Mouse (Mus musculus): ENCODE data around the gene Pitpnm2. TPM values are rescaled to one million over a fixed set of nuclear protein-coding genes. Genes with fewer than 3 reads are reported as not detected.
A peak's percentile ranks its signal among the peaks of the same experiment; 100 is the strongest.

Gene Pitpnm2
- polyA plus RNA-seq, 1 experiment from 2014 or later = 7.4 TPM

DNA sequence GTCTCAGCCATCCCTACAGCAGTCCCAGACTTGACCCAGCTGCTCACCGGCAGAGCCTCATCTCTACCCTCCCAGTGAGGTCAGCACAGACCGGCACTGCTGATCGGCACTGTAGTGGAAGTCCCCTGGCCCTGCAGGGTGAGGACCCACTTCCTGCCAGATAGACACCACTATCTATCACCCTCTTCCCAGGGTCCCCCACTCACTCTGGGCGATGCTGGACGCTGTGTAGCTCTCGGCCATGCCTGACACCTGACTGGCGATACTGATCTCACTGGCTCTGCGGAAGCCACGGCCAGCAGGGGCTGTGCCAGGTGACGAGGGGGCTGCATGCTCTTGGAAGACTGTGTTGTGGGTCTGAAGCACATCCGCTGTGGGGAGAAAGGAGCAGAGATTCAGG, 124.5 kb downstream of the Pitpnm2 start:
- Histone ChIP-seq H3K4me2 (no peak overlapping the region), H3K9ac (peak overlapping the region; percentile 39; the same call in 1 of the 2 replicates), H3K27ac (no peak overlapping the region), H3K36me3 (peaks cover 99% of the 10 kb centered on the region), H3K27me3 (no peaks in the 10 kb centered on the region), H3K4me1 (replicated peaks) (no peaks in the 10 kb centered on the region), H3K4me3 (no peak overlapping the region), H3K9me3 (no peaks in the 10 kb centered on the region)
- no peak for ATAC-seq (ENCODE audit: low FRiP score)
- WGBS = 90% methylated on average over 11 of the region's 11 CpGs

DNA sequence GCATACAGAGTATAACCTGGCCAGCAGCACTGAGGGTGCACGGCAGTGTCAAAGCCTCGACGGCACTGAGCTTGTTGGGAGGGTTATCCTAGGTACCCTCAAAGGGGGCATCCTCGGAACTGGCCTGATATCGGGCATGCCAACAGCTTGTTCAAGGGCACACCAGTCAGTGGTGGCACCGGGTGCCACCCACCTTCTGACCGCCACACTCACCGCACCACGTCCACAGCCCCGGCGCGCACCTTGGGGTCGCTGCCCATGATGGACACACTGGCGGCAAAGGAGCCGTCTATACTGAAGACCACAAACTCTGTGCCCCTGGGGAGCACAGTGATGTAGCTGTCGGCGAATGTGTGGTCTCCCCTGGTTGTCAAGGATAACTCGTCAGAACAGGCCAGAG, 127.2 kb downstream of the Pitpnm2 start:
- ATAC-seq (ENCODE audit: low FRiP score) = no peak
- H3K36me3 ChIP-seq = peaks cover 99% of the 10 kb centered on the region
- H3K9ac ChIP-seq = no peak overlapping the region
- 92% methylated on average over 18 of the region's 18 CpGs for WGBS
- no peaks in the 10 kb centered on the region for H3K9me3 ChIP-seq
- no peak overlapping the region for H3K4me2 ChIP-seq
- H3K27ac ChIP-seq = no peak overlapping the region
- no peak overlapping the region for H3K4me3 ChIP-seq
- H3K4me1 ChIP-seq (replicated peaks) = peaks cover 13% of the 10 kb centered on the region
- no peaks in the 10 kb centered on the region for H3K27me3 ChIP-seq

DNA sequence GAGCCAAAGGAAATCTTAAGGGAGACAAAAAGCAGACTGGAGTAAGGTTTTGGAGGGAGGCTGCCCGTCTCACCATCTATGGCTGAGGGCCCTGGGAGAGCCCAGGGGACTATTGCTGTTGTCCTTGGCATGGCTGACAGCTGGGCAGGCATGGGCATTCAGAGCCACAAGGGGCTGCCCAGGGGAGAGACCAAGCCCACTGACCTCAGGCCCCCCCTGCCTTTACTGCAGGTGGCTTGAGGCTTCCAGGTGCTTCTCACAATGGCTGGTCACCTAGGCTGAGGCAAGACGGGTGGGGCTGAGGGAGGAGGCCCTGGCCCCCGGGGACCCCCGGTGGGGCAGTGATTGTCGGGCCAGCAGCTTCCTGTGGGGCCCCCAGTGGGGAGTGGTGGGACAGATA, 130.4 kb downstream of the Pitpnm2 start:
- no peak overlapping the region for H3K27ac ChIP-seq
- peaks cover 37% of the 10 kb centered on the region for H3K4me1 ChIP-seq (replicated peaks)
- no peak for ATAC-seq (ENCODE audit: low FRiP score)
- no peak overlapping the region for H3K4me3 ChIP-seq
- H3K4me2 ChIP-seq = no peak overlapping the region
- peak overlapping the region; percentile 5; the same call in 1 of the 2 replicates for H3K9ac ChIP-seq
- WGBS = 71% methylated on average over 5 of the region's 5 CpGs
- no peaks in the 10 kb centered on the region for H3K27me3 ChIP-seq
- H3K36me3 ChIP-seq = peaks cover 79% of the 10 kb centered on the region
- H3K9me3 ChIP-seq = no peaks in the 10 kb centered on the region

DNA sequence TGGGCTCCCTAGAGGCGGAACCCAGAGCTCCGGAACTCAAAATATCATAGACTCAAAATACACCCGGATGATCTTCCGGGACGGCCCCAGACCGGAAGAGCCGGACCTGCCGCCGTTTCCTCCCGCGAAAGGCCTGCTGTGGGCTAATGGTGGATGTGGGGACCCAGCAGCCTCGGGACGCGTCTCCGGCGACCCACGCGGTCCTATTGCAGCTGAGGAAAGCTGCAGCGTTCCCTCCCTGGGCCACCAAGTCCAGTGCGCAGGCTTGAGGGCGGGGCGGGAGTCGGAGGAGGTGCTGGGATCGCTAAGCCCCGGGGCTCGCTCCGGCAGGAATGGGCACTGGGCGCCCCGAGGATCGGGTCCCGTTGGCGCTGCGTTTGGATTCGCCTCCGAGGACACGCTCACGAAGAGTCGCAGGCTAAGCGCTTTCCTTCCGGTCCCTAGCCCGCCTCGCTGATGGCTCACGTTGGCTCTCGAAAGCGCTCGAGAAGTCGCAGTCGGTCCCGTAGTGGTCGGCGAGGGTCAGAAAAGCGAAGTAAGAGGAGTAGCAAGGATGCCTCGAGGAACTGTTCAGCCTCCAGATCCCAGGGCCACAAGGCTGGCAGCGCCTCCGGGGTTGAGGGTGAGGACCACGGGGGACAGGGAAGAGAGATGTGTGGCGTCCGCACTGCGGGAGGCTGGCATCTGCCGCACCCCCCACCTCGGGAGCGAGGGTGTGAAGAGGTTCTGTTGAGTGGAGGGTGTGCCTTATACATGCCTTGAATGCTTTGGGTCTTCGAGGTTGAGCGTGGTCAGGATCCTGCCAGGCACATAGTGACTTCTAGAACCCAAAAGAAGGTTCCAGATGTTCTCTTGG, 133.3 kb downstream of the Pitpnm2 start, which contains the start of gene Arl6ip4:
Gene Arl6ip4, plus strand, starts transcription at position 100 of the 856 bp plus-strand sequence.
- Histone ChIP-seq H3K9ac (peak within 1 kb of the TSS; percentile 95), H3K4me3 (peak within 1 kb of the TSS; percentile 83), H3K4me1 (replicated peaks) (peaks cover 58% of the 10 kb centered on the region), H3K27ac (peak within 1 kb of the TSS; percentile 89), H3K4me2 (peak within 1 kb of the TSS; percentile 99), H3K36me3 (peaks cover 54% of the 10 kb centered on the region), H3K27me3 (no peaks in the 10 kb centered on the region), H3K9me3 (no peaks in the 10 kb centered on the region)
- WGBS = 1% methylated on average over 64 of the region's 64 CpGs
- ATAC-seq (ENCODE audit: low FRiP score) = 0 out of 2 replicates have a peak, but pooled peaks have one; percentile 6

DNA sequence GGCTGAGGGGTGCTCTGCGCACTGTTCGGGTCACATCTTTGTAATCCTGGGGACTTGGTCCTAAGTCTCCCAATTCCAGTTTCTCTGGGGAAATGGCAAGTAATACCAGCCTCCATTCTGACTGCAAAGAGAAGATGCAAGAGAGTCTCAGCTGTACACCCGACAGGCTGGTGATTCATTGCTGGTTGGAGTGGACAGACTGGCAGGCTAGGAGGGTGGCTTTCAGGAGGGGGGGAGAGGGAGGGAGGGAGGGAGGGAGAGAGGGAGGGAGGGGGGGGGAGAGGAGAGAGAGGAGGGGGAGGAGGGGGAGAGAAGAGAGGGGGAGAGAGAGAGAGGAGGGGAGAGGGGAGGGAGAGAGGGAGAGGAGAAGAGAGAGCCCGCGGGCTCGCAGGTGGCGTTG, 134.0 kb downstream of the Pitpnm2 start:
- no peaks in the 10 kb centered on the region for H3K27me3 ChIP-seq
- peak overlapping the region; percentile 83 for H3K4me3 ChIP-seq
- peak overlapping the region; percentile 99 for H3K4me2 ChIP-seq
- H3K9ac ChIP-seq = peak overlapping the region; percentile 95
- peak overlapping the region; percentile 89 for H3K27ac ChIP-seq
- H3K9me3 ChIP-seq = no peaks in the 10 kb centered on the region
- H3K4me1 ChIP-seq (replicated peaks) = peaks cover 63% of the 10 kb centered on the region
- WGBS = 22% methylated on average over 7 of the region's 7 CpGs
- ATAC-seq (ENCODE audit: low FRiP score) = no peak
- peaks cover 47% of the 10 kb centered on the region for H3K36me3 ChIP-seq

DNA sequence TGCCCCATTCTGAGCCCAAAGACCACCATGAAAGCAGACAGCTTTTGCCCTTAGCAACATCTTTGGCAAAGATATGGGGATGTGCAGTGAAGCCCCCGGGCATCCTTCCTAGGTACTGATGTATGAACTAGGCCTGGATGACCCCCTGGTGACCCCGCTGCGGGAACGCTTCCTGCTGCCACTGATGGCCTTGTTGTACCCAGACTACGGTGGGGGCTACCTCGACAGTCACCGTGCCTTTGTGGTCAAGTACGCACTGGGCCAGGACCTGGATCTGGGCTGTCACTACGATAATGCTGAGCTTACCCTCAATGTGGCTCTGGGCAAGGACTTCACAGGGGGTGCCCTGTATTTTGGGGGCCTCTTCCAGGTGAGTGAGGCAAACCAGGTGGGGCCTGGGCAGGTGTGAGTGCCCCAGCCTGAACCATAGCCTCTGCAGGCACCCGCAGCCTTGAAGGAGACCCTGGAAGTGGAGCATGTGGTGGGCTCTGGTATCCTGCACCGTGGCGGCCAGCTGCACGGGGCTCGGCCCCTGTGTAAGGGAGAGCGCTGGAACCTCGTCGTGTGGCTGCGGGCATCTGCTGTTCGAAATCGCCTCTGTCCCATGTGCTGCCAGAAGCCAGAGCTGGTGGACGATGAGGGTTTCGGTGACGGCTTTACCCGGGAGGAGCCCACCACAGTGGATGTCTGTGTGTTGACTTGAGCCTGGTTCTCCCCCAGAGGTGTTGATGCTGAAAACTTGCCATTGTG, 135.1 kb downstream of the Pitpnm2 start:
- H3K27me3 ChIP-seq = no peaks in the 10 kb centered on the region
- peaks cover 36% of the 10 kb centered on the region for H3K36me3 ChIP-seq
- H3K4me3 ChIP-seq = 0 out of 2 replicates have a peak overlapping the region, but pooled peaks have one; percentile 83
- H3K27ac ChIP-seq = no peak overlapping the region
- H3K9ac ChIP-seq = no peak overlapping the region
- 91% methylated on average over 24 of the region's 24 CpGs for WGBS
- H3K9me3 ChIP-seq = no peaks in the 10 kb centered on the region
- no peak overlapping the region for H3K4me2 ChIP-seq
- peaks cover 63% of the 10 kb centered on the region for H3K4me1 ChIP-seq (replicated peaks)
- ATAC-seq (ENCODE audit: low FRiP score) = no peak

DNA sequence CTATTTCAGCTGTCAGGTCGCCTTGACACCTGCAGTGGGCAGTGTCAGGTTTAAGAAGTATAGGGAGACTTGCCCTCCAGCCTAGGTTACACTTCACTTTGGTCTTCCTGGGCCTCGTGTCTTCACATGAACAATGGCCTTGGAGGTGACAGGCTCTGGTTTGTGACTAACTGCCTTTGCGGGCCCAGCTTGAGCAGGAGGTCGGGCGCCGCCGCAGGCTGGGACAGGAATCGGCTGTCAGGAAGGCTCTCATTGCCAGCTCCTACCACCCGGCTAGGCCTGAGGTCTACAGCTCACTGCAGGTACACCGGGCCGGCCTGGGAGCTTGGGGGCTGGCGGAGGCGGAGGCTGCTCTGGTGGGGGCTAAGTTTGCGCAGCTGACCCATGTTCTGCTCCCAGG, 136.5 kb downstream of the Pitpnm2 start:
- Histone ChIP-seq H3K4me1 (replicated peaks) (peaks cover 56% of the 10 kb centered on the region), H3K27me3 (no peaks in the 10 kb centered on the region), H3K4me3 (peak overlapping the region; percentile 87), H3K9ac (peak overlapping the region; percentile 85), H3K27ac (peak overlapping the region; percentile 96), H3K4me2 (peak overlapping the region; percentile 91), H3K9me3 (no peaks in the 10 kb centered on the region), H3K36me3 (peaks cover 22% of the 10 kb centered on the region)
- WGBS = 16% methylated on average over 14 of the region's 14 CpGs
- ATAC-seq (ENCODE audit: low FRiP score) = no peak

DNA sequence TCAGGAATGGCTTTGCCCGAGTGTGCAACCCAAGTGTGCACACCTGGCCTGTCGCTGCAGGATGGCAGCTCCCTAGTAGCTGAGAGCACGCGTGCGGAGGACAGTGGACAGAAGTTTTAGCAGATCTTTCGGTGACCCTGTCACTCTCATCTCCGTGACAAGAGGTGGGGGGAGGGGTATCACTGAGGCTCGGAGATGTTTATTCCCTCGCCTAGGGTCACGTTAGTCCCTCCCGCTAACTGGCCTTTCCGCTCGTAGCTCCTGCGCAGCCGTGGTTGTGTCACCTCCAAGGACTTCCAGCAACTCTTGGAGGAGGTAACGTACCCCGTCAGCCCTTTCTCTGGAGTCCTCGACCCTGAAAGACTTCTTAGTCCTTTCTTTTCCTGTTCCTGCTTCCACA, 137.0 kb downstream of the Pitpnm2 start:
- peaks cover 51% of the 10 kb centered on the region for H3K4me1 ChIP-seq (replicated peaks)
- ATAC-seq (ENCODE audit: low FRiP score) = no peak; the same call in 1 of the 2 replicates
- no peaks in the 10 kb centered on the region for H3K9me3 ChIP-seq
- H3K36me3 ChIP-seq = peaks cover 17% of the 10 kb centered on the region
- under 1% methylated on average over 18 of the region's 18 CpGs for WGBS
- H3K4me2 ChIP-seq = peak overlapping the region; percentile 91
- H3K27me3 ChIP-seq = no peaks in the 10 kb centered on the region
- H3K9ac ChIP-seq = peak overlapping the region; percentile 85
- peak overlapping the region; percentile 87 for H3K4me3 ChIP-seq
- H3K27ac ChIP-seq = peak overlapping the region; percentile 96

DNA sequence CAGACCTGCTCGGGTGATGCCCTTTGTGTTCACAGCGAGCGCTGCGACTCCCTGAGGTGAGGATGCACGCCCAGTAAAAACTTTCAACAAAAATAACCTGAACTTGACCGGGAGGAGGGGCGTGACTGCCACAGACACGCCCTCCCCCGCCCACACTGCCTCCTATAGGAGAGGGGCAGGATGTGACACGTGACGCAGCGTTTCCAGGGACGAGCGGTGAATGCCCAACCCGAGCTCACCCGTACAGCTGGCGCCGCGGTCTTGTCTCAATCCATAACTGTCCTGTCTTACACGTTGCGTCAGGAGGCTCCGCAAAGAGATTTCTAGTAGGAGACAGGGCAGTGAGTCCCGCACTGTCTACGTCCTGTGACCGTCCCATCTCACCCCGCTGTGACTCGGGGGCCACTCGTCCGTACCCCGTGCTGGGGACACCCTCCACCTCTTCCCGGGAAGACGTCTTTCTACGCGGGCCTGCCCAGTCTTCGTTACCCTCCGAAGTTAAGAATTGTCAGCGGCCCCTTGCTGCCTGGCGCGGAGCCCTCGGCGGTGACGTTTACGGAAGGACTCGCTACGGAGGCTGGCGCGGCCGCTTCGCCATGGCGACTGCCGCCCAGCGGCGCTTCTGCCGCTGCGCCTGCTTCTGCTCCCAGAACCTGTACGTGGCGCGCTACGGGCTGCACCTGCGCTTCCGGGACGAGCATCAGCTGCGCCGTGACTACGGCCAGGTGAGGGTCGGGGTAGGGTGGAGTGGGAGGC, 137.6 kb downstream of the Pitpnm2 start, which contains the start of gene Ogfod2:
Gene Ogfod2, plus strand, starts transcription at position 556 of the 756 bp plus-strand sequence.
- H3K27ac ChIP-seq = peak within 1 kb of the TSS; percentile 96
- H3K4me3 ChIP-seq = peak within 1 kb of the TSS; percentile 87
- peak within 1 kb of the TSS; percentile 85 for H3K9ac ChIP-seq
- 3% methylated on average over 66 of the region's 66 CpGs for WGBS
- peaks cover 45% of the 10 kb centered on the region for H3K4me1 ChIP-seq (replicated peaks)
- ATAC-seq (ENCODE audit: low FRiP score) = peak; percentile 98
- peak within 1 kb of the TSS; percentile 91 for H3K4me2 ChIP-seq
- no peaks in the 10 kb centered on the region for H3K27me3 ChIP-seq
- peaks cover 11% of the 10 kb centered on the region for H3K36me3 ChIP-seq
- H3K9me3 ChIP-seq = no peaks in the 10 kb centered on the region

DNA sequence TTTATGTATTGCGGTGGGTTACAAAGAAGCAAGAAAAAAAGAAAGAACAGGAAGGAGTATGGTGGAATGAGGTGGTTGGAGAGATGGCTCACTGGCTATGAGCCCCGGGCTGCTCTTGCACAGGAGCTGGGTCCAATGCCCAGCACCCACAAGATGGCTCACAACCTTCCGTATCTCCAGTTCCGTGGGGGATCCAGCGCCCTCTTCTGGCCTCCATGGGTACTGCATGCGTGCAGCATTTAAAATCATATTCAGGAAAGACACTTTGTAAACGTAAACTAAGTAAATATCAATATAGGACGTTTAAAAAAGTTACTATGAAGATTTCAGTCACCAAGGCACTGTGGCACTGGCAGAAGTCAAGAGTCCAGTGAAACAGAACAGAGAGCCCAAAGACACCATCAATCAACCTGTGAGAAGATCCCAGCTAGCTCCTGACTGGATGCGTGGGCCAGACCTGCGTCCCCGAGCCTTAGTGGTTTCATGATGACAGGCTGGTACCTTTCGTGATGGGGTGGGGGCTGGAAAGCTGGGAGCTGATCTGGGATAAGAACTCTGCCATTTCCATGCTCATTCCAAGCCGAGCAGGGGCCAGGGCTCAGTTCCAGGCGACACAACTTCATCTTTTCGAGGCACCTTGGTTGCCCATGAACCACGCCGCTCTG, 138.4 kb downstream of the Pitpnm2 start:
- H3K27ac ChIP-seq = peak overlapping the region; percentile 96
- H3K9me3 ChIP-seq = no peaks in the 10 kb centered on the region
- WGBS = 24% methylated on average over 17 of the region's 17 CpGs
- H3K27me3 ChIP-seq = no peaks in the 10 kb centered on the region
- ATAC-seq (ENCODE audit: low FRiP score) = peak; percentile 32; the same call in 1 of the 2 replicates
- H3K36me3 ChIP-seq = peaks cover 11% of the 10 kb centered on the region
- H3K4me1 ChIP-seq (replicated peaks) = peaks cover 39% of the 10 kb centered on the region
- peak overlapping the region; percentile 87 for H3K4me3 ChIP-seq
- H3K9ac ChIP-seq = peak overlapping the region; percentile 85
- peak overlapping the region; percentile 91 for H3K4me2 ChIP-seq

DNA sequence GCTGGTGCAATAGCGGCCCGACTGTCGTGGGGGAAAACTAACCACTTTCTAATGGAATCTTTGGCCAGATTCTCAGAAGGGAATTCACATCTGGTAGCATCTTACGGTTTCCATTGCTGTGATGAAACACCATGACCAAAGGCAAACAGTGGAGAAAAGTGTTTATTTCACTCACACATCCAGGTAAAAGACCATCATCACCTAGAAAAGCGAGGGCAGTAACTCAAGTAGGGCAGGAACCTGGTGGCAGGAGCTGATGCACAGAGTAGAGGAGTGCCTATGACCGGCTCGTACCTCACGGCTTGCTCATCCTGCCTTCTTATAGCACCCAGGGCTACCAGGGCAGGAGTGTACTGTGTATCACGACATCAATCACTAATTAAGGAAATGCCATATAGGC, 146.0 kb downstream of the Pitpnm2 start:
- H3K27me3 ChIP-seq = peaks cover 6% of the 10 kb centered on the region; the same call in 1 of the 2 replicates
- no peaks in the 10 kb centered on the region for H3K36me3 ChIP-seq
- H3K9me3 ChIP-seq = no peaks in the 10 kb centered on the region
- H3K4me1 ChIP-seq (replicated peaks) = no peaks in the 10 kb centered on the region
- H3K27ac ChIP-seq = no peak overlapping the region
- no peak overlapping the region for H3K4me2 ChIP-seq
- WGBS = 94% methylated on average over 9 of the region's 9 CpGs
- no peak overlapping the region for H3K9ac ChIP-seq
- ATAC-seq (ENCODE audit: low FRiP score) = no peak
- H3K4me3 ChIP-seq = no peak overlapping the region

All from hindbrain, embryonic 13.5 days (tissue).